Mouse (Mus musculus): ENCODE measurements at regions not wholly inside any gene's neighbourhood (a gene's known extent, or its start where the extent isn't known, plus 50 kb on each side); places are given as distances from the start of the nearest gene placed in this dataset.

DNA sequence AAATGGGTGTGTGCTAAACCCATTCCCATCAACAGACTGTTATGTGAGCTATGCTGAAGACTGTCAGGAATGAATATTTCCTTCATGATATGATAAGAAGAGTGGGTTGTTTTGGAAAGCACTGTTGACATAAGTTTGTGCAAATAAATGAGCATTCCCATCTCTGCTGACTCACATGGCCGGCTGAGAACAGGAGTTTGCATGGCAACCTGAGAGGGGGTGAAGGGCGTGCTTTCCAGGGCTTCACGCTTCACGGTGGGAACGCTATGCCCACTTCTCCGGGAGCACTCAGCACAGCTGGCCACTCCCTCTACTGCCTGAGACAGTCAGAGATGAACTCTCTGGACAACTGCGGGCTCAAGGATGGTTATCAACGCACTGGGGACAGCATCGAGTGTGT is 348.9 kb upstream of the Slc24a5 start:
- H3K4me1 ChIP-seq (ENCODE audit: insufficient read depth, low read depth, low read length), result no peaks in the 10 kb centered on the region
- H3K4me3 ChIP-seq (ENCODE audit: low read depth, low read length), result no peak overlapping the region
- H3K27me3 ChIP-seq (ENCODE audit: insufficient read depth, low read length), result no peaks in the 10 kb centered on the region; the same call in 1 of the 2 replicates
- ATAC-seq (ENCODE audit: extremely low read depth, insufficient number of reproducible peaks, low FRiP score, poor library complexity, severe bottlenecking) (no peak), DNase-seq (ENCODE audit: low spot score) (no peak)
- H3K9me3 ChIP-seq (replicated peaks), result peaks cover 38% of the 10 kb centered on the region
- TF ChIP-seq GATA1 (IDR thresholded peaks at IDR 0.05; ENCODE audit: borderline replicate concordance, low read length) (no peak), TAL1 (conservative IDR thresholded peaks at IDR 0.05; ENCODE audit: low read depth, low read length) (no peak), GATA2 (IDR thresholded peaks at IDR 0.05; ENCODE audit: borderline replicate concordance, low read depth, low read length) (no peak), POLR2AphosphoS5 (IDR thresholded peaks at IDR 0.05; ENCODE audit: insufficient replicate concordance, low read depth, low read length) (no peak), CTCF (IDR thresholded peaks at IDR 0.05; ENCODE audit: low read depth, low read length) (no peak)
- no peaks in the 10 kb centered on the region for H3K36me3 ChIP-seq (replicated peaks)

DNA sequence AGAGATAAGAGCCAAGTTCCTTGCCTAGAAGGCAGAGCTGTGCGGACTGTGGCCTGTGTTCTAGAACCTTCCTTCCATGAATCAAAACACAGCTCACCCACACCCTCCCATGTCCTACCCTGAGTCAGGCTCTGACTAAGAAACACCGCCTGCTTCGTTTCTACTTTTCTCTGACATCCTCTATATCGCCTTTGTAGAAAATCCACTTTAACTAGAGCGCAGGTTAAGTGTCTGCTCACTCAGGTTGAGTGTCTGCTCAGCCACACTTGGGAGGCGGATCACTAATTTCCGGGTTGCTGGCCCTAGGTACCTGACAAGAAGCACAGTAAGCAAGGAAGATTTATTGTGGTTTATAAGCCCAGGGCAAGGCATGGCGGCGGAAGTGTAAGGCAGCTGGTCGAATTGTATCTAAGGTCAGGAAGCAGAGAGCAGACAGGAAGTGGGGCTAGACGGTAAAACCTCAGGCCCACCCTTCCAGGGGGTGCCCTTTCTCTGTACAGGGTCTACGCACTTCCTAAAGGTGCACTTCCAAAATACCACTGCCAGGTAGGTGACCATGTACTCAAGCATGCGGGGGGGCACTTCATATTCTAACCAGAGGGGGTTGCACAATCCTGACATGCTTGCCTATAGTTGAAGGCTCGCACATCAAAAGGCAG is 348.0 kb upstream of the Slc24a5 start:
- ATAC-seq (ENCODE audit: extremely low read depth, insufficient number of reproducible peaks, low FRiP score, poor library complexity, severe bottlenecking) (no peak), DNase-seq (ENCODE audit: low spot score) (no peak)
- H3K4me1 ChIP-seq (ENCODE audit: insufficient read depth, low read depth, low read length), result no peaks in the 10 kb centered on the region
- H3K36me3 ChIP-seq (replicated peaks), result no peaks in the 10 kb centered on the region
- TF ChIP-seq POLR2AphosphoS5 (IDR thresholded peaks at IDR 0.05; ENCODE audit: insufficient replicate concordance, low read depth, low read length), result no peak
- peaks cover 44% of the 10 kb centered on the region for H3K9me3 ChIP-seq (replicated peaks)
- H3K27me3 ChIP-seq (ENCODE audit: insufficient read depth, low read length), result no peaks in the 10 kb centered on the region; the same call in 1 of the 2 replicates
- no peak overlapping the region for H3K4me3 ChIP-seq (ENCODE audit: low read depth, low read length)

DNA sequence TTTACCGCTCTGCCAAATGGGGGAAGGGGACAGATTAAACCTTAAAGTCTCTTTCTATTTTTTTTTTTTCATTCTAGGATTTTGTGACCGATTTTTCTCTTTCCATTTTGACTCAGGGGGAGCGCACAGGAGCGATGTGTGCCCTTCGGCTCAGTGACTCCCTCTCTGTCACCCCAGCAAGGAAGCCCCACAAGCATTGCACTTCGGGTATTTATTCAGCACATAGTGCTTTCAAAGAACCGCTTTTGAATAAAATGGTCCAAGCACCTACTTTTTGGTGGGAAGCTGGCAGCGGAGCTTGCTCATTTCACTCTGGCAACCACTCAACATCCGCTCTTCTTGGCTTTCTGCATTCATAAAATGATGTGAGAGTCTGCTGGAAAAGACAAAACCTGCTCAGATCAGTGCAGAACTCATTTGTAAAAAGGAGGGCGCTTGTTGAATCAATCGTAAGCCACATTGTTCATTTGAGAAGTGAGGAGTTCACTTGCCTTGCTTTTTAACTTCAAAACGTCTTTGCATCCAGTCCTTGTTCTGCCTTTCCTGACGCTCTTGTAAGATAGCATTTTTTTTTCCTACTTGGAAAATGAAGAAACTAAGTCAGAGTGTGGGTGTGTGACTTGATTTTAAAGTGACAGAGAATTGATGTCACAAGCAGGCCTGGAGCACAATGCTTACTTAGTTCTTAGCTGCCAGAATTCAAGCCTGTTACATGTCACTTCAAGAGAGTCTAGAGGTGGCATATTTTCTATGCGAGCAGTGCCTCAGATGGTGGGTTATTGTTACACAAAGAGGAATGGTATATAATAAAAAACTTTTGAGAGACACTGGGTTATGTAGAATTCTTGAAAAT is 347.1 kb upstream of the Slc24a5 start:
- no peak for ATAC-seq (ENCODE audit: extremely low read depth, insufficient number of reproducible peaks, low FRiP score, poor library complexity, severe bottlenecking)
- H3K27me3 ChIP-seq (ENCODE audit: insufficient read depth, low read length), result no peaks in the 10 kb centered on the region; the same call in 1 of the 2 replicates
- no peak overlapping the region for H3K4me3 ChIP-seq (ENCODE audit: low read depth, low read length)
- no peak for TF ChIP-seq POLR2AphosphoS5 (IDR thresholded peaks at IDR 0.05; ENCODE audit: insufficient replicate concordance, low read depth, low read length)
- no peak for TF ChIP-seq GATA2 (IDR thresholded peaks at IDR 0.05; ENCODE audit: borderline replicate concordance, low read depth, low read length)
- TF ChIP-seq GATA1 (IDR thresholded peaks at IDR 0.05; ENCODE audit: borderline replicate concordance, low read length), result no peak
- TF ChIP-seq TAL1 (conservative IDR thresholded peaks at IDR 0.05; ENCODE audit: low read depth, low read length), result no peak
- TF ChIP-seq CTCF (IDR thresholded peaks at IDR 0.05; ENCODE audit: low read depth, low read length), result no peak
- peaks cover 51% of the 10 kb centered on the region for H3K9me3 ChIP-seq (replicated peaks)
- H3K4me1 ChIP-seq (ENCODE audit: insufficient read depth, low read depth, low read length), result no peaks in the 10 kb centered on the region
- no peaks in the 10 kb centered on the region for H3K36me3 ChIP-seq (replicated peaks)
- DNase-seq (ENCODE audit: low spot score), result no peak

DNA sequence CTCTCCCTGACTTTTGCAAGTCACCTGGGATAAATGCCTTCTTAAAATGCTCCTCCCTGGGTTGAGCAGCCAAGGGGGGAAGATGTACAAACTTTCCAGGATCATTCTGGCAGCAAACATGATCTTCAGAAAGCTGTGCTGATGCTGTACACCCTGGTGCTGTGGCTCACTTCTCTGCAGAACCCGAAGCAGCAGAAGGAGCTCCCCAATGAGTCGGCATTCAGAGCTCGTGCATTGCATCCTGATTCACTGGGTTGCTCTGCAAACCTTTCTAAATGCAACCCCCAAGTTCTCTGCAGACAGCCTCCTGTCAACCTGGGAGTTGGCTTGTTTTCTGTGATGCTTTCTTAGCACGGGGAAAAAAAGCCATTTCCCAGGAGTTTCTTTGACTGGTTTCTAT is 343.8 kb upstream of the Slc24a5 start:
- Histone ChIP-seq H3K9me3 (replicated peaks) (peaks cover 42% of the 10 kb centered on the region), H3K4me3 (ENCODE audit: low read depth, low read length) (no peak overlapping the region), H3K4me1 (ENCODE audit: insufficient read depth, low read depth, low read length) (no peaks in the 10 kb centered on the region), H3K27me3 (ENCODE audit: insufficient read depth, low read length) (no peaks in the 10 kb centered on the region; the same call in 1 of the 2 replicates), H3K36me3 (replicated peaks) (no peaks in the 10 kb centered on the region)
- TF ChIP-seq GATA2 (IDR thresholded peaks at IDR 0.05; ENCODE audit: borderline replicate concordance, low read depth, low read length) (no peak), POLR2AphosphoS5 (IDR thresholded peaks at IDR 0.05; ENCODE audit: insufficient replicate concordance, low read depth, low read length) (no peak), CTCF (IDR thresholded peaks at IDR 0.05; ENCODE audit: low read depth, low read length) (no peak), GATA1 (IDR thresholded peaks at IDR 0.05; ENCODE audit: borderline replicate concordance, low read length) (no peak), TAL1 (conservative IDR thresholded peaks at IDR 0.05; ENCODE audit: low read depth, low read length) (no peak)
- DNase-seq (ENCODE audit: low spot score), result no peak
- ATAC-seq (ENCODE audit: extremely low read depth, insufficient number of reproducible peaks, low FRiP score, poor library complexity, severe bottlenecking), result no peak

DNA sequence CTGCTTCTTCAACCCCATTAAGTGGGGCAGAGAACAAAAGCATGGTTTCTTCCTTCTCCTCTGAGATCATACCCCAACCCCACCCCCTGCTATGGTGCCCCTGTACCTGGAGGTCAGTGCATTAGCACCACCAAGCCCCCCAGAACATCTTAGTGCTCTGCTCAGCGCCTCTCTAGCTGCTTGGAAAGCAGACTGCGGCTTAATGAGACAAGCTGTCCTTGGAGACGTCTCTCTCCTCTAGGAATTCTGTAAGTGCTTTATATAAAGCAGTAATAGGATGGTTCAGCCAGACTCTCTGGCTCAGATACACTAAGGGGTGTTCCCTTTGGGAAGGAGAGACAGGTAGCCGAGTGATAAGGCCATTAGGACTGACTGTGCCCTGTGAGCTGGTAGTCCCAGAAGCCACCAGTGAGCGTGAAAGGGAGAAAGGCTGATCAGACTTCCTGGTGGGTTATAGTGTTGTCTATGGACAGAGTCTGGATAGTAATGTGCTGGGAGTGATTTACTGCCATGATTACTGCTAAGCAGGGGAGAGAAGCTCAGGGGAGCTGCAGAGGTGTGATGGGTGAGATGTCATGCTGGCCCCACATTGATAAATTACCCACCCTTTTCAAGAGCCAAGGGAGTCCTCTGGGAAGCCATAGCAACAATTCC is 343.0 kb upstream of the Slc24a5 start:
- H3K4me1 ChIP-seq (ENCODE audit: insufficient read depth, low read depth, low read length), result no peaks in the 10 kb centered on the region
- no peak for ATAC-seq (ENCODE audit: extremely low read depth, insufficient number of reproducible peaks, low FRiP score, poor library complexity, severe bottlenecking)
- peaks cover 36% of the 10 kb centered on the region for H3K9me3 ChIP-seq (replicated peaks)
- no peaks in the 10 kb centered on the region for H3K36me3 ChIP-seq (replicated peaks)
- DNase-seq (ENCODE audit: low spot score), result no peak
- H3K27me3 ChIP-seq (ENCODE audit: insufficient read depth, low read length), result no peaks in the 10 kb centered on the region
- TF ChIP-seq GATA1 (IDR thresholded peaks at IDR 0.05; ENCODE audit: borderline replicate concordance, low read length), result no peak
- no peak for TF ChIP-seq POLR2AphosphoS5 (IDR thresholded peaks at IDR 0.05; ENCODE audit: insufficient replicate concordance, low read depth, low read length)
- no peak for TF ChIP-seq GATA2 (IDR thresholded peaks at IDR 0.05; ENCODE audit: borderline replicate concordance, low read depth, low read length)
- TF ChIP-seq TAL1 (conservative IDR thresholded peaks at IDR 0.05; ENCODE audit: low read depth, low read length), result no peak
- TF ChIP-seq CTCF (IDR thresholded peaks at IDR 0.05; ENCODE audit: low read depth, low read length), result no peak
- H3K4me3 ChIP-seq (ENCODE audit: low read depth, low read length), result no peak overlapping the region

DNA sequence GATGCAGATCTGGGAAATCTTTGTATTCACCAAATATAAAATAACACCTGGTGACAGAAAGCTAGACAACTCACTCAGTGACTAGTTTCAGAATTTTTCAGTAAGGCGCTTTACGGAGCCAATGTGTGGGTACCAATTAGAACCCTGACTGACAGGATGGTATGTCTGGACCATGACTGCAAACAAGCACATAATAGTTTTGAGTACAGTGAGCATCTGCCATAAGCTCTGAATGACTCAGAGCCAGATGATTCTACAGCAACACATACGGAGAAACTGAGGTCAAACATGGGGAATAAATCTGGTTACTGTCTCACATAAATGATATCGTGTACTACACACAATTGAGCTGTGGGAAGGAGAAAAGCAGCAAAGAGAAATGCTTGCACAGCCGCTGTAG is 339.9 kb upstream of the Slc24a5 start:
- no peaks in the 10 kb centered on the region for H3K36me3 ChIP-seq (replicated peaks)
- H3K4me3 ChIP-seq (ENCODE audit: low read depth, low read length), result no peak overlapping the region
- ATAC-seq (ENCODE audit: extremely low read depth, insufficient number of reproducible peaks, low FRiP score, poor library complexity, severe bottlenecking), result no peak
- H3K27me3 ChIP-seq (ENCODE audit: insufficient read depth, low read length), result no peaks in the 10 kb centered on the region
- no peak for TF ChIP-seq TAL1 (conservative IDR thresholded peaks at IDR 0.05; ENCODE audit: low read depth, low read length)
- TF ChIP-seq GATA2 (IDR thresholded peaks at IDR 0.05; ENCODE audit: borderline replicate concordance, low read depth, low read length), result no peak
- TF ChIP-seq GATA1 (IDR thresholded peaks at IDR 0.05; ENCODE audit: borderline replicate concordance, low read length), result no peak
- TF ChIP-seq POLR2AphosphoS5 (IDR thresholded peaks at IDR 0.05; ENCODE audit: insufficient replicate concordance, low read depth, low read length), result no peak
- no peak for TF ChIP-seq CTCF (IDR thresholded peaks at IDR 0.05; ENCODE audit: low read depth, low read length)
- H3K4me1 ChIP-seq (ENCODE audit: insufficient read depth, low read depth, low read length), result no peaks in the 10 kb centered on the region
- peaks cover 41% of the 10 kb centered on the region for H3K9me3 ChIP-seq (replicated peaks)
- DNase-seq (ENCODE audit: low spot score), result no peak

Measured in G1E (cell line).